14 mouse cellular contexts compared by ENCODE assay signal in the genomic region with DNA sequence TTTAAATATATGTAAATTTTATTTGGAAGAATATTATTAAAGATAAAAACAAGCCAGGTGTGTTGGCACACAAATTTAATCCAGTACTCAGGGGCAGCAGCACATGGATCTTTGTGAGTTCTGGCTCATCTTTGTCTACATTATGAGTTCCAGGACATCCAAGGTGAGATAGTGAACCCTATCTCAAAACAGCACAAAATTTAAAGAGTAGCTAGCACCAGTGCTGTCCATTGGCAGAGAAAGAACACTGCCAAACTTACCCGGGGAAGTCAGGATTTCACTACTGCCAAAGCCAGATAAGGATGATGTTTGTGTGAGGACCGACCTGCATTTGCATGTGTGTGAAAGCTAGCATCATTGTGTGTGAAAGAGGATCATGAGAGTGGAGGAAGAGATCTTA.
"Had no signal": no experiment of that assay in that cellular context is flagged by ENCODE, and none has a peak within 500 bp of the region (broad histone marks: within the 10 kb centered on the region; RNA-seq: fewer than 3 reads in every experiment).

No protein-coding gene starts in this region.

- ATAC-seq: lung, postnatal 0 days; midbrain, embryonic 13.5 days; midbrain, embryonic 15.5 days had no signal

- H3K27ac ChIP-seq: liver, embryonic 14.5 days; lung, embryonic 15.5 days; macrophage; midbrain, embryonic 13.5 days; midbrain, embryonic 15.5 days; neural tube, embryonic 12.5 days; stomach, embryonic 15.5 days; stomach, postnatal 0 days had no signal

- H3K27me3 ChIP-seq: lung, embryonic 15.5 days; midbrain, embryonic 13.5 days; midbrain, embryonic 15.5 days; neural tube, embryonic 12.5 days; stomach, embryonic 15.5 days had no signal

- H3K9ac ChIP-seq: liver, embryonic 14.5 days; lung, embryonic 15.5 days; midbrain, embryonic 13.5 days; midbrain, embryonic 15.5 days; neural tube, embryonic 12.5 days; stomach, embryonic 15.5 days had no signal

- DNase-seq: lung, adult 2 months; lung, postnatal 14 days; right cerebral cortex, postnatal 25 days; right cerebral cortex, postnatal 4 days had no signal

- H3K4me3 ChIP-seq: lung, embryonic 15.5 days; midbrain, embryonic 13.5 days; midbrain, embryonic 15.5 days; neural tube, embryonic 12.5 days; stomach, embryonic 15.5 days had no signal

- H3K4me2 ChIP-seq: lung, embryonic 15.5 days; midbrain, embryonic 11.5 days; midbrain, embryonic 13.5 days; midbrain, embryonic 15.5 days; neural tube, embryonic 12.5 days; stomach, embryonic 15.5 days had no signal

- H3K4me1 ChIP-seq: lung, embryonic 15.5 days; midbrain, embryonic 13.5 days; midbrain, embryonic 15.5 days; neural tube, embryonic 12.5 days; stomach, embryonic 15.5 days had no signal

- H3K9me3 ChIP-seq: lung, embryonic 15.5 days; midbrain, embryonic 13.5 days; midbrain, embryonic 15.5 days; neural tube, embryonic 12.5 days; stomach, embryonic 15.5 days had no signal
